Mouse (Mus musculus) embryonic facial prominence, embryonic 12.5 days (tissue): Measurements from ENCODE around the gene E130311K13Rik. TPM values are rescaled to one million over a fixed set of nuclear protein-coding genes. Genes with fewer than 3 reads are reported as not detected.

Experiments used
- ATAC-seq: fragments of 200-750 bp; cut with Nextera tagmentation; 2 replicates; pipeline ENCODE4 v1.8.0; 2017; ENCODE audit not compliant: insufficient number of reproducible peaks, insufficient read depth, low FRiP score, low TSS enrichment
- H3K27ac ChIP-seq: fragments of 300-500 bp; sonication (generic); 2 replicates; pipeline ENCODE4 v1.5.1; 2016; ENCODE audit warnings: mild to moderate bottlenecking
- H3K27me3 ChIP-seq: fragments of 300-500 bp; sonication (generic); 2 replicates; pipeline ENCODE4 v1.6.1; 2016; ENCODE audit warnings: mild to moderate bottlenecking, moderate library complexity
- H3K36me3 ChIP-seq: fragments of 300-500 bp; sonication (generic); 2 replicates; pipeline ENCODE4 v1.6.1; 2016; ENCODE audit warnings: mild to moderate bottlenecking
- H3K4me1 ChIP-seq: fragments of 300-500 bp; sonication (generic); 2 replicates; pipeline ENCODE4 v1.6.1; 2016
- H3K4me2 ChIP-seq: fragments of 300-500 bp; sonication (generic); replicated peaks from 2 replicates; pipeline ENCODE4 v1.6.1; 2016; ENCODE audit warnings: mild to moderate bottlenecking, moderate library complexity
- H3K4me3 ChIP-seq: fragments of 300-500 bp; sonication (generic); 2 replicates; pipeline ENCODE4 v1.5.1; 2016; ENCODE audit warnings: mild to moderate bottlenecking
- H3K9ac ChIP-seq: fragments of 300-500 bp; sonication (generic); 2 replicates; pipeline ENCODE4 v1.6.1; 2016; ENCODE audit warnings: mild to moderate bottlenecking, moderate library complexity
- H3K9me3 ChIP-seq: fragments of 300-500 bp; sonication (generic); 2 replicates; pipeline ENCODE4 v1.6.1; 2016; ENCODE audit warnings: mild to moderate bottlenecking, moderate library complexity
- WGBS: fragments of 180-500 bp; shearing (Covaris S2); methylation state at CpG from one replicate; pipeline ENCODE4 v1.1.7; 2016; 5-methylcytosine and 5-hydroxymethylcytosine counted together
- polyA plus RNA-seq: library from polyadenylated mRNA; unstranded; fragments of >200 nt; fragmentation: Nextera tagmentation; extraction: Ambion mirVana; gene quantifications from 2 replicates; pipeline ENCODE4 v1.2.1, GENCODE M21; 2016

E130311K13Rik gene
- 5.4 and 7.1 TPM in 2 replicates for polyA plus RNA-seq

DNA sequence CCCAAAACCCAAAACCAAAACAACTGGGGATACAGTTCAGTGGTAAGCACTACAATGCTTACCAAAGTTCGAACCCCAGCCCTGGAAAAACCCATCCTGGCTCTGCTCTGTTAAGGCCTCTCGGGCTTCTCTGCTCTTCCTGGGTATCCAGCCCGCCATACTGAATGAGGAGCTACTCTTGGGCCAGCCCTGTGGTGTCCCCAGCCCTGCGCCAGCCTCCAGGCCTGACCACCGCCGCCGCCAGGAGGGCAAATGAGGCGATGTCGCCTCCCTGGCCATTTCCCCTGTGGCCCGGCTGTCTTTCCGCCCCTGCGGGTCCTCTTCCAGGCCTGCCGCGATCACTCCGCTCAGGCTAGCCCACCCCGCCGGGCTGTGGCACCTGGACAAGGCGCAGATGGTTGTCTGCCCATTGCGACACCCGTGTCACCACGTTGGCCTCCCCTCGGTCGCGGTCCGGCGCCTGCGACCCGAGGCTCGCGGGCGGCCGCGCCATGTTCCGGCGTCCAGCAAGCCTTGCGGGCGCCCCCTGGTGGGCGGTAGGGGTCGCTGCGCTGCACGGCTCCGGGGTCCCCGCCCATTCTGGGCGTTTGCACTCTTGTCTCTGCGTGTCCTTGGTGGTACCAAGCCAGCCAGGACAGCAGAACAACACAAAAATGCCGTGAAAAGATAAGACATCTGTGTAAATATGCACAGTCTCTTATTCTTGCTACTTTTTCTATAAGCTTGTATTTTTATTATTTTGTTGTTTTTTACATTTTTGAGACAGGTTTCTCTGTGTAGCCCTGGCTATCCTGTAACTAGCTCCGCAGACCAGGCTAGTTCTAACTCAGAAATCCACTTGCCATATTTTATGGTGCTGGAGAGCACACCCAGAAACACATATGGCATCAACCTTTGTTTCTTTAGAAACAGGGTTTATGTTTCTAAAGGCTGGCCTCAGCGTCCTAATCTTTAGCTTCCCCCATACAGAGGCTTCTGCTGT is at the start of gene E130311K13Rik:
E130311K13Rik (minus strand) TSS at position 595 of the 982 bp plus-strand sequence.
- 5% methylated on average over 47 of the region's 48 CpGs for WGBS
- H3K9me3 ChIP-seq, result no peaks in the 10 kb centered on the region

DNA sequence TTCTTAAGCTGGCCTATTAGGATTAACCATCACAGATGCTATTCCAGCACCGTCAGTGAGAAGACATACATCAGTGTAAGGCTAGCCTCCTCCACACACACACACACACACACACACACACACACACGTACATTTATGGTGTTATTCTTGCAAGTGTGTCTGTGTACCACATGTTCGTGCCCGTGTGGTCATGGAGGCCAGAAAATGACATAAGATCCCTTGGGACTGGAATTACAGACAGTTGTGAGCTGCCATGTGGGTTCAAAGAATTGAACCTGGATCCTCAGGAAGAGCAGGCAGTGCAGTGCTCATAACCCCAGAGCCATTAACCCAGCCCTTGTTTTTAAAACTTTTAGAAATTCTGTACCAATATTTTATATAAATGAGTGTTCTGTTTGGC is 48.6 kb upstream of the E130311K13Rik start:
- no peak overlapping the region for H3K9ac ChIP-seq
- peaks cover 13% of the 10 kb centered on the region; the same call in 1 of the 2 replicates for H3K4me1 ChIP-seq
- 45% methylated on average over 4 of the region's 4 CpGs for WGBS
- no peaks in the 10 kb centered on the region for H3K27me3 ChIP-seq
- H3K36me3 ChIP-seq, result peaks cover 9% of the 10 kb centered on the region; the same call in 1 of the 2 replicates
- H3K9me3 ChIP-seq, result no peaks in the 10 kb centered on the region
- peak overlapping the region; percentile 72 for H3K4me2 ChIP-seq
- peak overlapping the region; percentile 96; the same call in 1 of the 2 replicates for H3K4me3 ChIP-seq
- no peak overlapping the region for H3K27ac ChIP-seq
- ATAC-seq, result no peak

More for the DNA sequence above, at the start of gene E130311K13Rik:
- Histone ChIP-seq H3K27ac (0 out of 2 replicates have a peak within 1 kb of the TSS, but pooled peaks have one; percentile 37), H3K4me3 (peak within 1 kb of the TSS; percentile 65), H3K27me3 (no peaks in the 10 kb centered on the region), H3K9ac (peak within 1 kb of the TSS; percentile 82), H3K4me2 (peak within 1 kb of the TSS; percentile 62), H3K4me1 (no peaks in the 10 kb centered on the region), H3K36me3 (no peaks in the 10 kb centered on the region)
- ATAC-seq, result peak; percentile 90

DNA sequence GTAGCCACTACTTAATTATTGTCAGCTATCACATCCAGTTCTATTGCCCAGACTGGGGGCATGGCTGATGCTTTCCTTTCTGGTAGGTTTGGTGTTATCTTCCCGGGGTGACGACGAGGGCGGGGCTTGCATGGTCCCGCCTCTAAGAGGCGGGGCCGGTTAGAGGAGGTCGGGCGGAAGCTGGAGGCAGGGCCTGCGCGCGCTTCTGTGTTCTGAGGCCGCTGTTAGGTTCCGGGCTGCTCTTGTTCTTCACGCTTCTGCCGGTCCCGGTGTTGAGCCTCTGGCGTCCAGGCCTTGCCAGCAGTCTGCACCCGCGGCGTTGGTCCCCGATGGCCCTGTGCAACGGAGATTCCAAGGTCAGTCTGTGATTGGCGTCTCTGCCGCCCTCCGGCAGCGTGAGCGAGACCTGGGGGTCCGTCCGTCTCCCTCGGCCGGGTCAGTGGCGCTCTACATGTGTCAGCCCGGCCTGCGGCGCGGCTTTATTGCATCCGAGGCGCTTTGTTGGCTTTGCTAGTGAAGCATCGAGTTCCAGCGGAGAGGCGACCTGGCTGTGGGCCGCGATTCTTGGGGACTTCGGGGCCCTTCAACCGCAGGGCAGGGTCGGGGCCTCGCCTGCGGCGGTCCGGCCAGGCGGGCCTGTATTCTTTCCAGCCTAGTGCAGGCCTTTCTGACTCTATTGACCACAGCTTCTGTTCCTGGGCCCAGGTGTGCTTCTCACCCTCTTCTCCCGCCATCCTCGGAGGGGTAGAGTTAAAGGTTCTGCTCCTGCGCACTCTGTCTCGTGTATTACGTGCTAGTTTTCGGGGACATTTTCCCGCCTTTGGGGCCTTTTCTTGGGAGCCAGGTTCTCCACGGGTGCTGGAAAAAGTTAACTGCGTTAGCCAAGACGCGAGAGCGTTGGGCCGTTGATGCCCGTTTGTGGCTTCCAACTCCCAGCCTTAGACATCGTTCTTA is 47.0 kb upstream of the E130311K13Rik start, which contains the start of gene Gmps:
Gmps (plus strand) TSS at position 152 of the 954 bp plus-strand sequence.
- Histone ChIP-seq H3K9ac (peak within 1 kb of the TSS; percentile 92), H3K36me3 (peaks cover 6% of the 10 kb centered on the region; the same call in 1 of the 2 replicates), H3K27me3 (no peaks in the 10 kb centered on the region), H3K27ac (peak within 1 kb of the TSS; percentile 93), H3K9me3 (no peaks in the 10 kb centered on the region), H3K4me1 (peaks cover 13% of the 10 kb centered on the region; the same call in 1 of the 2 replicates), H3K4me3 (peak within 1 kb of the TSS; percentile 96), H3K4me2 (peak within 1 kb of the TSS; percentile 72)
- ATAC-seq, result peak; percentile 99
- under 1% methylated on average over 67 of the region's 67 CpGs for WGBS

DNA sequence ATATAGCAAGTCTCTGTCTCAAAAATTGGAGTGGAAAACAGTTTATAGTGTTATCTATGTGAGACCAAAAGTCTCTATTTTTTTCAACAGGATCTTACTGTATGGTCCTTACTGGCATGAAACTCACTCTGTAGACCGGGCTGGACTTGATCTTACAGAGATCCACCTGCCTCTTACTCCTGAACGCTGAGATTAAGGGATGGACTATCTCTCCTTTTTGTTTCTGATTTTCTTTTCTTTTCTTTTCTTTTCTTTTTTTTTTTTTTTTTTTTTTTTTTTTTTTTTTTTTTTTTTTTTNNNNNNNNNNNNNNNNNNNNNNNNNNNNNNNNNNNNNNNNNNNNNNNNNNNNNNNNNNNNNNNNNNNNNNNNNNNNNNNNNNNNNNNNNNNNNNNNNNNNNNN is 36.7 kb upstream of the E130311K13Rik start:
- no peaks in the 10 kb centered on the region for H3K27me3 ChIP-seq
- H3K9ac ChIP-seq, result no peak overlapping the region
- peaks cover 17% of the 10 kb centered on the region for H3K4me1 ChIP-seq
- WGBS, result 89% methylated on average over 2 of the region's 2 CpGs
- H3K4me3 ChIP-seq, result no peak overlapping the region
- H3K27ac ChIP-seq, result no peak overlapping the region
- no peaks in the 10 kb centered on the region for H3K36me3 ChIP-seq
- H3K9me3 ChIP-seq, result no peaks in the 10 kb centered on the region
- no peak for ATAC-seq
- no peak overlapping the region for H3K4me2 ChIP-seq

DNA sequence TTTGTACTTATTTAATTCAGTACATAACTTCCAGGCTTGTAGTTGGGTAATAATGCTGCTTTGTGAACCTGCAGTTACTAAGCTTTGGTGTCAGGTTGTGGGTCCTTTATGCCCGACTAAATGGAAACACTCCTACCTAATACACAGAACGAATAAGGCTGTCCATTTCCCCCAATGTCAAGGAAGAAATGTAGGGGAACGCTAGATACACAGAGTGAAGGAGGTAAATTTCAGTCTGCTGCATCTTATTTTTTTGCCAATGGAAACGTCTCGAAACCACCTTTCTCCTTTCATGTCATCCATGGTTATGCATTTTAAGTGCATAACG is 35.6 kb upstream of the E130311K13Rik start:
- H3K36me3 ChIP-seq, result no peaks in the 10 kb centered on the region
- H3K4me1 ChIP-seq, result peaks cover 17% of the 10 kb centered on the region
- peak overlapping the region; percentile 72 for H3K4me2 ChIP-seq
- H3K9ac ChIP-seq, result no peak overlapping the region
- H3K27ac ChIP-seq, result 0 out of 2 replicates have a peak overlapping the region, but pooled peaks have one; percentile 88
- H3K9me3 ChIP-seq, result no peaks in the 10 kb centered on the region
- no peak for ATAC-seq
- H3K4me3 ChIP-seq, result peak overlapping the region; percentile 93
- 78% methylated on average over 6 of the region's 6 CpGs for WGBS
- H3K27me3 ChIP-seq, result no peaks in the 10 kb centered on the region

DNA sequence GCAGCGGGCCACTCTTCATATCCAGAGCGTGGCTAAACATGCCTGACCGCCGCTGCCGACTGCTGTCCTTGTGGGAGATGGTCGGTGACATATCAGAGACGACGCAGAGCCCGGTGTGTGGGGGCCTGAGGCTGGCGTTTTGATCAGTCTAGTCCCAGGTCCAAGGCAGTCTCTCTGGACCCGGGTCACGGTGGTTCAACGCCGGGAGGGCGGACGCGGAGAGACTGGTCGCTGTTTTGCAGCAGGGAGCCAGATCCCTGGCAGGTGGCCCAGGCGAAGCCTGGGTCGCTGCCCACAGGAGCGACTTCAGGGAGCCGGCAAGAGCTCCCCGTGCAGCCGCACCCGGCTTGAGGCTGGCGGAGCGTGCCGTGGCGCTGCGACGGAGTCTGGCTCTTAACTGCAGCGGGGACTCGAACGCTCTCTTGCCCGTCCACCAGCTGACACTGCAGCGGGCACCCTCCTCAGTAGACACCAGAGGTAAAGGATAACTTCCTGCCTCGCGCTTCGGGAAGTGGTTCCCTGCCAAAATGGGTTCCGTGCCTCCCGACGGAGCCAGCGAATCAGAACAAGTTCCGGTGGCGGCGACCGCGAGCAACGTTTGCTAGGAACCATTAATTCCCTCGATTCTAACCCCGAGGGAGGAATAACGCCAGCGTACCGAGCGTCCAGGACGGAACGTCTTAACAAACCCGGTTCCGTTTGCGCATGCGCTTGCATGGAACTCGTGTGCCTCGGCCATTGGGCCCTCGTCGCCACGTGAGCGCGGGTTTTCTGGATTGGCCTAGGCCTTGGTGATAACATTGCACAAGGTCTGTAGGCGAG is 35.0 kb upstream of the E130311K13Rik start, which contains the start of gene Slc33a1:
Slc33a1 (minus strand) TSS at position 669 of the 822 bp plus-strand sequence.
- no peaks in the 10 kb centered on the region for H3K36me3 ChIP-seq
- peak within 1 kb of the TSS; percentile 72 for H3K4me2 ChIP-seq
- H3K9me3 ChIP-seq, result no peaks in the 10 kb centered on the region
- H3K27me3 ChIP-seq, result no peaks in the 10 kb centered on the region
- H3K9ac ChIP-seq, result peak within 1 kb of the TSS; percentile 85
- peak; percentile 91 for ATAC-seq
- peak within 1 kb of the TSS; percentile 93 for H3K4me3 ChIP-seq
- H3K4me1 ChIP-seq, result peaks cover 17% of the 10 kb centered on the region
- under 1% methylated on average over 69 of the region's 69 CpGs for WGBS
- peak within 1 kb of the TSS; percentile 88 for H3K27ac ChIP-seq

DNA sequence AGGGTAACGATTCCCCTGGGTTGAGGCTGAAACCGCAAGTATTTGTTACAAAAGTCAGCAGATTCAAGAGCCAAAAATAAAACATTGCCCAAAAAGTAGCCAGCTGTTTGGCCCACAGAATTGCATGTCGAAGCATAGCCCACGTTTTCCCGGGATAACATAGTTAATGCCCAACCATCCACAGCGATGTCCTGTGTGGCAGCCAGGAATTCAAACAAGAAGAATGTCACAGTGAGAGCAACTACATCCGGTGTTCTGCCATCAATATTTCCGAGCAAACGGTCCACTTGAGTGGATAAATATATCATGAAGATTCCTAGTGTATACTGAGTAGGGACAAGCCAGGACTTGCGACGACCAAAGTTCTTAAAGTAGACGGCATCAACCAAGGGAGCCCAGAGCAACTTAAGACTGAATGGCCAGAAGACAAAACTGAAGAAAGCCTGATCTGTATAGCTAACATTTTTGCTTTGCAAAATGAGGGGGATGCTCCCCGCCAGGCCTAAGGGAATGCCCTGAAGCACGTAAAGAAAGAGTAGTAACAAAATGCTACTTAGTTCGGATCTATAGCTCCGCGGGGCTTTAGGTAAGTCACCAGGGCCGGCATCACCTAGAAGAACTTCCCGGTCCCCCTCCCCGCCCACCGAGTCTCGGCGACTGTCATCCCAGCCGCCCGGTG is 34.3 kb upstream of the E130311K13Rik start:
- Histone ChIP-seq H3K27me3 (no peaks in the 10 kb centered on the region), H3K9me3 (no peaks in the 10 kb centered on the region), H3K27ac (no peak overlapping the region; the same call in 1 of the 2 replicates), H3K4me3 (peak overlapping the region; percentile 93), H3K36me3 (no peaks in the 10 kb centered on the region), H3K9ac (peak overlapping the region; percentile 85), H3K4me2 (peak overlapping the region; percentile 72), H3K4me1 (peaks cover 17% of the 10 kb centered on the region)
- WGBS, result 7% methylated on average over 25 of the region's 25 CpGs
- ATAC-seq, result no peak

DNA sequence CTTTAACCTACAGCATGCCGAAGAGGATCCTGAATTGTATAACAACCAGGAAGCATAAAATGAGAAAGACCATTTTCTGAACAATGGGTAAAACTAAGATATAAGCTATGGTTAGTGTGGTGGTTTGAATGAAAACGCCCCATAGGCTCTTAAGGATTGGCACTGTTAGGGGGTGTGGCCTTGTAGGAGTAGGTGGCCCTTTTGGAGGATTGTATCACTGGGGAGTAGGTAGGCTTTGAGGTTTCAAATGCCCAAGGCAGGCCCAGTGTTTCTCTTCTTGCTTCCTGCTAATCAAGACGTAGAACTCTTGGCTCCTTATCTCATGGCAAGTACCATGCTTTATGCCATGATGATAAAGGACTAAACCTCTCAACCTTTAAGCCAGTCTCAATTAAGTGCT is 20.6 kb upstream of the E130311K13Rik start:
- Histone ChIP-seq H3K9ac (no peak overlapping the region), H3K36me3 (0 out of 2 replicates have a peak, but pooled peaks cover 3% of the 10 kb centered on the region), H3K4me3 (no peak overlapping the region), H3K27me3 (no peaks in the 10 kb centered on the region), H3K4me1 (no peaks in the 10 kb centered on the region), H3K9me3 (no peaks in the 10 kb centered on the region), H3K27ac (no peak overlapping the region), H3K4me2 (no peak overlapping the region)
- WGBS, result 85% methylated on average over 3 of the region's 3 CpGs
- no peak for ATAC-seq

DNA sequence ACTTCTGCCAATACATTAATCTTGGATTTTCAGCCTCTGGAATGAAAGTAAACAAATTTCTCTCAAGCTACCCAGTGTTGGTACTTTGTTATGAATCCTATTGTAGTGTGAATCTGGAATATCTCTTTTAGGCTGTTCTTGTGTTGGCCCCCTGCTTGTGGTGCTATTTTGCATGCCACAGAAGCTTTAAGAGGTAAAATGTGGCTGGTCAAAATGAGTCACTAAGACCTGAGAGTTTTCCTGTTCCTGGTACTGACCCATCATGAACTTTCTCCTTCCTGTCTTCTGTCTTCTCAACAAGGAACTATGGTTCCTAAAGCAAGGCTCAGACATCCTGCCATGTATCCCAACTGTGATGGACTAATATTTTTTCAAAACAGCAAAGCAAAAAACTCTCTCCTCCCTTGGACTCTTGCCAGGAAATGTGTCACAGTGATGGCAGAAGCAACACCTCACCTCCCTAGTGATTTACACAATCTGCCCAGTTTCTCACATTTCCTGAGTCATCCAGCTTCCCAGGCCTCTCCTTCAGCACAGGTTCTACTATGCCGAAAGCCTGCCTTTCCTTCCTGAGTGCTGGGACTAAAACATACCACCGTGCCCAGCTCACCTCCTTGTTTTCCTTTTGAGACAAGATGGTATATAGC is 12.1 kb upstream of the E130311K13Rik start:
- Histone ChIP-seq H3K4me3 (no peak overlapping the region), H3K36me3 (0 out of 2 replicates have a peak, but pooled peaks cover 10% of the 10 kb centered on the region), H3K9ac (no peak overlapping the region), H3K4me1 (no peaks in the 10 kb centered on the region), H3K9me3 (no peaks in the 10 kb centered on the region), H3K27me3 (no peaks in the 10 kb centered on the region), H3K27ac (no peak overlapping the region), H3K4me2 (no peak overlapping the region)
- 82% methylated on average over 2 of the region's 2 CpGs for WGBS
- ATAC-seq, result no peak

DNA sequence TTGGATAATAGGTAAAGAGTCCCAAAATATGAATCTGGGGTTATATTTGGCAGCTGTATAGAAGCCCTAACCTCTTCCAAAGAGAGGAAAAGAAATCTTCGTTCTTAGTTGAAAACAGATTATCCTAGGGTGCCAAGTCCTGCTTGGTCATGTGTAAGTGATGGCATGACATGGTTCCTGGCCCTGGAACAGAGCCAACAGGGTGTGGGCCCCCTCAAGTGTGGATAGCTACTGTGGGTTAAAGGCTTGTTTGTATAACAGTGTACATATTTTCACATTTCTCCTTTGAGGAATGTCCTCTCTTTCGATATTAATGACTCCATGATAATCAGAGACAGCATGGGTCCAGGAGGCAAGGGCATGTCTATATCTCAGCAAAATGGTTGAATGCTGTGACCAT is 9.7 kb upstream of the E130311K13Rik start:
- no peak for ATAC-seq
- Histone ChIP-seq H3K36me3 (0 out of 2 replicates have a peak, but pooled peaks cover 4% of the 10 kb centered on the region), H3K9ac (no peak overlapping the region), H3K4me3 (no peak overlapping the region), H3K27ac (no peak overlapping the region), H3K27me3 (no peaks in the 10 kb centered on the region), H3K4me2 (no peak overlapping the region), H3K4me1 (no peaks in the 10 kb centered on the region), H3K9me3 (no peaks in the 10 kb centered on the region)
- WGBS, result 83% methylated on average over 2 of the region's 2 CpGs
